Mouse (Mus musculus) CH12.LX (cell line): ENCODE measurements around the gene Pcx. TPM values are rescaled to one million over a fixed set of nuclear protein-coding genes. Genes with fewer than 3 reads are reported as not detected.

Experiments used
- DNase-seq: peaks from one replicate; pipeline ENCODE4 v3.0.0-alpha.2; 2013; ENCODE audit errors: extremely low read depth
- H3K27ac ChIP-seq: 2 replicates; pipeline ENCODE4 v1.5.1; 2012; ENCODE audit warnings: low read depth, mild to moderate bottlenecking, control low read depth, moderate library complexity; ENCODE audit not compliant: insufficient read depth
- H3K27me3 ChIP-seq: replicated peaks from 2 replicates; pipeline ENCODE3; 2012; ENCODE audit warnings: inconsistent platforms
- H3K36me3 ChIP-seq, 2 experiments: replicated peaks in 1 of 2; 2 replicates each; pipeline versions ENCODE3 to v1.6.1; 2012; ENCODE audit warnings: inconsistent platforms in 1 of 2, low read length in 1 of 2, mild to moderate bottlenecking in 1 of 2, mixed read lengths in 1 of 2, moderate library complexity in 1 of 2; ENCODE audit not compliant: control insufficient read depth in 1 of 2, insufficient read depth in 1 of 2
- H3K4me1 ChIP-seq, 2 experiments: 2 replicates each; pipeline ENCODE4 v1.6.1; 2012; ENCODE audit warnings: inconsistent platforms in 1 of 2, moderate library complexity in 1 of 2; ENCODE audit not compliant: insufficient read depth in 2 of 2, control insufficient read depth in 1 of 2
- H3K4me2 ChIP-seq: 2 replicates; pipeline ENCODE4 v1.6.1; 2012; ENCODE audit warnings: low read depth, mild to moderate bottlenecking, control low read depth; ENCODE audit not compliant: poor library complexity, insufficient read depth, severe bottlenecking
- H3K4me3 ChIP-seq, 3 experiments: fragments of 150-350 bp in 1 of 3; sonication (generic) in 1 of 3; replicated peaks in 1 of 3; 2 replicates each; pipeline versions ENCODE3 to v1.5.1; 2011 to 2012; ENCODE audit warnings: low read depth in 2 of 3, low read length in 2 of 3, mild to moderate bottlenecking in 2 of 3, moderate library complexity in 2 of 3, control low read depth in 1 of 3, improper control_type of control experiment in 1 of 3, inconsistent platforms in 1 of 3, mixed read lengths in 1 of 3; ENCODE audit not compliant: poor library complexity in 1 of 3
- H3K79me2 ChIP-seq: replicated peaks from 2 replicates; pipeline ENCODE4 v1.6.1; 2012; ENCODE audit warnings: mild to moderate bottlenecking, moderate library complexity; ENCODE audit not compliant: control insufficient read depth, poor library complexity, insufficient read depth, severe bottlenecking; ENCODE audit errors: extremely low read depth
- H3K9ac ChIP-seq: 2 replicates; pipeline ENCODE4 v1.6.1; 2012; ENCODE audit warnings: low read depth, mild to moderate bottlenecking, control low read depth, moderate library complexity; ENCODE audit not compliant: insufficient read depth
- H3K9me3 ChIP-seq: replicated peaks from 2 replicates; pipeline ENCODE3; 2012; ENCODE audit warnings: low read length, inconsistent platforms, mixed read lengths
- BHLHE40 ChIP-seq: IDR thresholded peaks from 2 replicates; pipeline ENCODE4 v1.6.1; 2011; ENCODE audit warnings: mild to moderate bottlenecking, low read depth, low read length, improper control_type of control experiment
- CHD1 ChIP-seq: IDR thresholded peaks from 2 replicates; pipeline ENCODE4 v1.6.1; 2012; ENCODE audit warnings: low read depth, low read length, improper control_type of control experiment, inconsistent platforms
- CHD2 ChIP-seq: IDR thresholded peaks from 2 replicates; pipeline ENCODE4 v1.6.1; 2011; ENCODE audit warnings: low read length, improper control_type of control experiment
- ELF1 ChIP-seq: IDR thresholded peaks from 2 replicates; pipeline ENCODE4 v1.6.1; 2014; ENCODE audit warnings: low read depth, mild to moderate bottlenecking, inconsistent platforms, low read length, improper control_type of control experiment
- EP300 ChIP-seq: IDR thresholded peaks from 2 replicates; pipeline ENCODE4 v1.6.1; 2011; ENCODE audit warnings: low read length, improper control_type of control experiment
- GABPA ChIP-seq: IDR thresholded peaks from 2 replicates; pipeline ENCODE4 v1.6.1; 2012; ENCODE audit warnings: low read depth, low read length, improper control_type of control experiment, inconsistent platforms; ENCODE audit not compliant: insufficient replicate concordance
- JUN ChIP-seq: IDR thresholded peaks from 2 replicates; pipeline ENCODE4 v1.6.1; 2011; ENCODE audit warnings: low read depth, mild to moderate bottlenecking, low read length, improper control_type of control experiment, moderate library complexity; ENCODE audit not compliant: insufficient read depth
- JUND ChIP-seq: conservative IDR thresholded peaks from 2 replicates; pipeline ENCODE4 v1.6.1; 2011; ENCODE audit warnings: low read depth, low read length, improper control_type of control experiment
- KAT2A ChIP-seq: IDR thresholded peaks from 2 replicates; pipeline ENCODE4 v1.6.1; 2012; ENCODE audit warnings: low read length, improper control_type of control experiment, inconsistent platforms; ENCODE audit not compliant: insufficient replicate concordance
- MAFK ChIP-seq: IDR thresholded peaks from 2 replicates; pipeline ENCODE4 v1.6.1; 2011; ENCODE audit warnings: low read length, improper control_type of control experiment; ENCODE audit not compliant: insufficient replicate concordance
- MAX ChIP-seq: IDR thresholded peaks from 2 replicates; pipeline ENCODE4 v1.6.1; 2011; ENCODE audit warnings: low read length, improper control_type of control experiment
- MEF2A ChIP-seq: IDR thresholded peaks from 2 replicates; pipeline ENCODE4 v1.6.1; 2014; ENCODE audit warnings: low read depth, mild to moderate bottlenecking, inconsistent platforms, low read length, improper control_type of control experiment, borderline replicate concordance
- MXI1 ChIP-seq: IDR thresholded peaks from 2 replicates; pipeline ENCODE4 v1.6.1; 2011; ENCODE audit warnings: mild to moderate bottlenecking, low read depth, low read length, improper control_type of control experiment
- MYC ChIP-seq: IDR thresholded peaks from 2 replicates; pipeline ENCODE4 v1.6.1; 2011; ENCODE audit warnings: low read depth, mild to moderate bottlenecking, improper control_type of control experiment, low read length
- NELFE ChIP-seq: IDR thresholded peaks from 2 replicates; pipeline ENCODE4 v1.6.1; 2011; ENCODE audit warnings: low read depth, low read length, improper control_type of control experiment
- NRF1 ChIP-seq: IDR thresholded peaks from 2 replicates; pipeline ENCODE4 v1.6.1; 2014; ENCODE audit warnings: low read depth, mild to moderate bottlenecking, inconsistent platforms, low read length, improper control_type of control experiment, moderate library complexity
- RAD21 ChIP-seq: IDR thresholded peaks from 2 replicates; pipeline ENCODE4 v1.6.1; 2011; ENCODE audit warnings: low read depth, mild to moderate bottlenecking, low read length, improper control_type of control experiment, moderate library complexity
- SIN3A ChIP-seq: IDR thresholded peaks from 2 replicates; pipeline ENCODE4 v1.6.1; 2012; ENCODE audit warnings: low read length, improper control_type of control experiment, inconsistent platforms
- SMC3 ChIP-seq: IDR thresholded peaks from 2 replicates; pipeline ENCODE4 v1.6.1; 2011; ENCODE audit warnings: low read depth, low read length, improper control_type of control experiment
- TBP ChIP-seq: conservative IDR thresholded peaks from 2 replicates; pipeline ENCODE4 v1.6.1; 2011; ENCODE audit warnings: low read depth, low read length, improper control_type of control experiment
- TCF12 ChIP-seq: IDR thresholded peaks from 2 replicates; pipeline ENCODE4 v1.6.1; 2014; ENCODE audit warnings: low read depth, mild to moderate bottlenecking, inconsistent platforms, low read length, improper control_type of control experiment
- USF1 ChIP-seq: IDR thresholded peaks from 2 replicates; pipeline ENCODE4 v1.6.1; 2014; ENCODE audit warnings: low read depth, mild to moderate bottlenecking, inconsistent platforms, low read length, improper control_type of control experiment
- ZC3H11A ChIP-seq: IDR thresholded peaks from 2 replicates; pipeline ENCODE4 v1.6.1; 2012; ENCODE audit warnings: low read depth, mild to moderate bottlenecking, inconsistent platforms, low read length, improper control_type of control experiment
- ZKSCAN1 ChIP-seq: IDR thresholded peaks from 2 replicates; pipeline ENCODE4 v1.6.1; 2012; ENCODE audit warnings: low read depth, inconsistent platforms, low read length, improper control_type of control experiment, borderline replicate concordance
- ZNF384 ChIP-seq: IDR thresholded peaks from 2 replicates; pipeline ENCODE4 v1.6.1; 2012; ENCODE audit warnings: low read depth, low read length, improper control_type of control experiment, inconsistent platforms
- dilution Hi-C: fragments of 300-500 bp; cut with MboI; formaldehyde crosslinking; loops from 2 replicates; pipeline ENCODE4 v1.14.3; 2020; ENCODE audit warnings: low sequenced_read_pairs; ENCODE audit not compliant: extremely low pct_unique_long_range_greater_than_20kb, extremely low pct_ligation_motif_present
- in situ Hi-C: fragments of 300-500 bp; cut with MboI; formaldehyde crosslinking; loops from 3 replicates; pipeline ENCODE4 v1.14.3; 2019; ENCODE audit warnings: low sequenced_read_pairs, low pct_ligation_motif_present, low pct_unique_long_range_greater_than_20kb, mixed read lengths
- polyA plus RNA-seq: library from polyadenylated mRNA; unstranded; fragments of >175 nt; gene quantifications from 2 replicates; pipeline ENCODE4 v1.2.1, GENCODE M21; 2012; ENCODE audit warnings: low read depth; ENCODE audit not compliant: insufficient read length
- total RNA-seq, 2 experiments: library from RNA; depleted of rRNA; stranded (reverse); fragments of 300-350 nt in 1 of 2; fragments of >200 nt in 1 of 2; gene quantifications; 2 replicates each; pipeline ENCODE4 v1.2.3; 2012 to 2014

Pcx gene
- total and polyA plus RNA-seq, 3 experiments: 7.7 to 14.2 (median 10.7) TPM

- dilution Hi-C loops (no loop called here), in situ Hi-C loops (loop anchor here (10.0 kb wide), 1 partner anchor 129 kb away; the partner anchor contains the start of gene 2010003K11Rik)
Observed at GRCm38 (mm10) chr19:4623419-4623818, 113.1 kb downstream of the Pcx start.

GRCm38 (mm10) chr19:4624006-4624405 lies 113.7 kb downstream of the Pcx start:
- TF ChIP-seq RAD21 (no peak), JUND (no peak), MEF2A (no peak), MAFK (no peak), CHD1 (no peak), BHLHE40 (no peak), ELF1 (no peak), NRF1 (no peak), JUN (no peak), KAT2A (no peak), TCF12 (no peak), MAX (no peak), SMC3 (no peak)
- Histone ChIP-seq H3K9ac (no peak overlapping the region), H3K27me3 (no peaks in the 10 kb centered on the region), H3K36me3 (peaks cover 28 to 54% of the 10 kb centered on the region in 2 experiments), H3K4me3 (no peak overlapping the region), H3K79me2 (no peaks in the 10 kb centered on the region; the same call in 1 of the 2 replicates), H3K9me3 (no peaks in the 10 kb centered on the region), H3K4me1 (peaks cover 13 to 51% of the 10 kb centered on the region in 2 experiments; a peak in 3 of 4 replicates), H3K27ac (no peak overlapping the region), H3K4me2 (no peak overlapping the region)
- no peak for DNase-seq
- in situ Hi-C loops: loop anchor here (10.0 kb wide), 1 partner anchor 129 kb away; the partner anchor contains the start of gene 2010003K11Rik
- dilution Hi-C loops: no loop called here

More at GRCm38 (mm10) chr19:4623419-4623818, 113.1 kb downstream of the Pcx start:
- H3K9ac ChIP-seq: no peak overlapping the region
- H3K9me3 ChIP-seq: no peaks in the 10 kb centered on the region
- no peak overlapping the region for H3K4me3 ChIP-seq
- H3K4me2 ChIP-seq: no peak overlapping the region
- H3K36me3 ChIP-seq: peaks cover 28 to 60% of the 10 kb centered on the region in 2 experiments
- no peak for TF ChIP-seq EP300
- TF ChIP-seq ZC3H11A: no peak
- TF ChIP-seq NELFE: no peak
- TF ChIP-seq BHLHE40: no peak
- TF ChIP-seq CHD2: no peak
- TF ChIP-seq TBP: no peak
- TF ChIP-seq ZKSCAN1: no peak
- TF ChIP-seq GABPA: no peak
- no peak for TF ChIP-seq MXI1
- no peak for TF ChIP-seq KAT2A
- no peak for TF ChIP-seq MAX
- no peak for TF ChIP-seq MYC
- TF ChIP-seq ZNF384: no peak
- TF ChIP-seq USF1: no peak
- TF ChIP-seq SIN3A: no peak
- TF ChIP-seq MEF2A: no peak
- TF ChIP-seq NRF1: no peak
- TF ChIP-seq JUN: no peak
- H3K79me2 ChIP-seq: no peaks in the 10 kb centered on the region; the same call in 1 of the 2 replicates
- no peak overlapping the region for H3K27ac ChIP-seq
- DNase-seq: no peak
- H3K27me3 ChIP-seq: no peaks in the 10 kb centered on the region
- peaks cover 13 to 48% of the 10 kb centered on the region in 2 experiments; a peak in 3 of 4 replicates for H3K4me1 ChIP-seq
